ENCODE assay signal across 20 mouse cellular contexts in the genomic region with DNA sequence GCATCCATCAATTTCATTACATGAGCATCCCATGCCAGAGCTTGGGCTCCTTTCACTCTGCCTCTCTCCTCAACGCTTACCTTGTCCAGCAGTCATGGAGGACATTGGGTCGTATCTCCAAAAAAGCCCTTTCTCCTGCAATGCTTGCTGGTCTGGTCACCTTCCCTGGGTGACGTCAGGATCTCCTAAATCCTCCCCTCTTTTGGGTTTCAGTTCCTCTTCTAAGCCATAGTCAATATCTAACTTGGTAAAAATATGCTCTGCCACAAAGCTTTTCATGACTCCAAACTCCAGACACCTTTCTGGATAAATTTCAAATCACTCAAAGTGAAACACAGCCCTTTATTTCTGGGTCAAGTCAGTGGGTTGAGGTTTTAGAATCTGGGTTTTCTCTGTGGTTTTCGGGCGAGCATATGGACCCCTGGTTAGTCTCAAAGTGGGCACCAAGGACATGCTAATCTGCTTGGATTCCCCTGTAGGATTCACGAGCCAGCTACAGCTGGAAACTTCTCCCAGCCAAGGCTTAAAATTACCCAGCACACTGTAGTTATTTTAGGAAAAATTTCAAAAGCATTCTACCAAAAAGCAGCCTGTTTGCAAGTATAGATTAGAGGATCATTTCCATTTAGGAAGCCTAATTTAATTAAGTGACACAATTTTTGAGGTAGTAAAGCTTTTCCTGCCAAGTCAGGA.
DNase-seq lines count a peak whose midpoint lies in the region; ATAC-seq and TF ChIP-seq lines count a peak whose summit lies in the region.
"Had no signal": no experiment of that assay in that cellular context is flagged by ENCODE, and none has a peak within 500 bp of the region (broad histone marks: within the 10 kb centered on the region; RNA-seq: fewer than 3 reads in every experiment).

No protein-coding gene starts in this region.

- H3K4me2 ChIP-seq in embryonic facial prominence, embryonic 14.5 days (ENCODE audit: low read depth, low read length): no peak overlapping the region
- no peak overlapping the region for H3K4me2 ChIP-seq in intestine, embryonic 15.5 days (replicated peaks)
- H3K4me2 ChIP-seq: forebrain, embryonic 12.5 days; limb, embryonic 13.5 days; liver, embryonic 13.5 days; lung, embryonic 15.5 days; midbrain, embryonic 12.5 days; neural tube, embryonic 12.5 days had no signal

- no peaks in the 10 kb centered on the region for H3K36me3 ChIP-seq in embryonic facial prominence, embryonic 14.5 days (ENCODE audit: control insufficient read depth, insufficient read depth, low read length)
- H3K36me3 ChIP-seq in embryonic facial prominence, embryonic 10.5 days (replicated peaks): no peaks in the 10 kb centered on the region
- no peaks in the 10 kb centered on the region for H3K36me3 ChIP-seq in intestine, embryonic 15.5 days
- H3K36me3 ChIP-seq: forebrain, embryonic 12.5 days; limb, embryonic 13.5 days; liver, embryonic 13.5 days; lung, embryonic 15.5 days; midbrain, embryonic 12.5 days; neural tube, embryonic 12.5 days had no signal

- H3K4me1 ChIP-seq in embryonic facial prominence, embryonic 14.5 days (ENCODE audit: control insufficient read depth, insufficient read depth, low read length): no peaks in the 10 kb centered on the region
- no peaks in the 10 kb centered on the region for H3K4me1 ChIP-seq in embryonic facial prominence, embryonic 10.5 days
- no peaks in the 10 kb centered on the region for H3K4me1 ChIP-seq in intestine, embryonic 15.5 days (replicated peaks)
- H3K4me1 ChIP-seq: forebrain, embryonic 12.5 days; liver, embryonic 13.5 days; midbrain, embryonic 12.5 days; neural tube, embryonic 12.5 days had no signal

- 62% methylated on average over 6 of the region's 6 CpGs for WGBS in embryonic facial prominence, embryonic 14.5 days
- 82% methylated on average over 6 of the region's 6 CpGs for WGBS in embryonic facial prominence, embryonic 10.5 days
- 68% methylated on average over 6 of the region's 6 CpGs for WGBS in intestine, embryonic 15.5 days

- H3K27me3 ChIP-seq in embryonic facial prominence, embryonic 14.5 days (replicated peaks; ENCODE audit: control insufficient read depth, insufficient read depth, low read length): no peaks in the 10 kb centered on the region
- no peaks in the 10 kb centered on the region for H3K27me3 ChIP-seq in embryonic facial prominence, embryonic 10.5 days (replicated peaks; ENCODE audit: low read depth, poor library complexity, severe bottlenecking)
- H3K27me3 ChIP-seq in intestine, embryonic 15.5 days (replicated peaks): no peaks in the 10 kb centered on the region
- H3K27me3 ChIP-seq: forebrain, embryonic 12.5 days; limb, embryonic 13.5 days; liver, embryonic 13.5 days; lung, embryonic 15.5 days; midbrain, embryonic 12.5 days; neural tube, embryonic 12.5 days had no signal

- no peaks in the 10 kb centered on the region for H3K9me3 ChIP-seq in embryonic facial prominence, embryonic 14.5 days (ENCODE audit: control insufficient read depth, low read length)
- H3K9me3 ChIP-seq in embryonic facial prominence, embryonic 10.5 days: no peaks in the 10 kb centered on the region
- no peaks in the 10 kb centered on the region for H3K9me3 ChIP-seq in intestine, embryonic 15.5 days
- H3K9me3 ChIP-seq: forebrain, embryonic 12.5 days; limb, embryonic 13.5 days; liver, embryonic 13.5 days; lung, embryonic 15.5 days; midbrain, embryonic 12.5 days; neural tube, embryonic 12.5 days had no signal

- DNase-seq in embryonic facial prominence, embryonic 14.5 days (ENCODE audit: low spot score): peak; percentile 40
- no peak for DNase-seq in embryonic facial prominence, embryonic 10.5 days (ENCODE audit: low spot score)
- DNase-seq in layer of hippocampus, adult 2 months (ENCODE audit: low spot score in 2 of 2): no peak
- DNase-seq in layer of hippocampus, adult 9-10 months (ENCODE audit: low spot score): no peak
- peak; percentile 21 for DNase-seq in MN1 (ENCODE audit: low spot score)
- DNase-seq in adrenal gland, adult 18-20 months (ENCODE audit: low spot score in 2 of 2): no peak
- DNase-seq: cerebellum, postnatal 14 days; gastrocnemius, postnatal 25 days; kidney, adult 18-20 months; kidney, postnatal 10 days; liver, embryonic 13.5 days; right cerebral cortex, adult 18-20 months had no signal

- ATAC-seq in embryonic facial prominence, embryonic 14.5 days (ENCODE audit: low read depth): no peak; the same call in 1 of the 2 replicates
- ATAC-seq in megakaryocyte progenitor cell, adult 5-6 weeks (replicated peaks; ENCODE audit: poor library complexity): peak; percentile 32
- no peak for ATAC-seq in intestine, embryonic 15.5 days

- H3K9ac ChIP-seq in embryonic facial prominence, embryonic 14.5 days (ENCODE audit: low read depth, low read length): no peak overlapping the region
- H3K9ac ChIP-seq in intestine, embryonic 15.5 days: no peak overlapping the region
- H3K9ac ChIP-seq: forebrain, embryonic 12.5 days; limb, embryonic 13.5 days; liver, embryonic 13.5 days; lung, embryonic 15.5 days; midbrain, embryonic 12.5 days; neural tube, embryonic 12.5 days had no signal

- H3K4me3 ChIP-seq in embryonic facial prominence, embryonic 14.5 days (ENCODE audit: low read depth, low read length): no peak overlapping the region
- no peak overlapping the region for H3K4me3 ChIP-seq in embryonic facial prominence, embryonic 10.5 days
- no peak overlapping the region for H3K4me3 ChIP-seq in layer of hippocampus, adult 2 months
- no peak overlapping the region for H3K4me3 ChIP-seq in intestine, embryonic 15.5 days (replicated peaks)
- H3K4me3 ChIP-seq: forebrain, embryonic 12.5 days; limb, embryonic 13.5 days; liver, embryonic 13.5 days; lung, embryonic 15.5 days; midbrain, embryonic 12.5 days; neural tube, embryonic 12.5 days had no signal

- H3K27ac ChIP-seq in embryonic facial prominence, embryonic 14.5 days (replicated peaks; ENCODE audit: low read depth, low read length): no peak overlapping the region
- no peak overlapping the region for H3K27ac ChIP-seq in embryonic facial prominence, embryonic 10.5 days (replicated peaks)
- H3K27ac ChIP-seq in layer of hippocampus, adult 2 months: peak overlapping the region; percentile 28; the same call in 1 of the 2 replicates
- no peak overlapping the region for H3K27ac ChIP-seq in intestine, embryonic 15.5 days
- H3K27ac ChIP-seq: forebrain, embryonic 12.5 days; limb, embryonic 13.5 days; liver, embryonic 13.5 days; lung, embryonic 15.5 days; macrophage; midbrain, embryonic 12.5 days; neural tube, embryonic 12.5 days had no signal

- TF ChIP-seq CTCF in layer of hippocampus, adult 2 months (conservative IDR thresholded peaks at IDR 0.05): no peak

Comparison
In these comparisons a context has a peak if more than half of its experiments do, and no peak if none do; other contexts are left out.
1. DNase-seq: peak in embryonic facial prominence, embryonic 14.5 days (single experiment) and MN1 (single experiment); none in embryonic facial prominence, embryonic 10.5 days (single experiment), layer of hippocampus, adult 2 months (0 of 2), layer of hippocampus, adult 9-10 months (single experiment) and adrenal gland, adult 18-20 months (0 of 2).